Mouse (Mus musculus): ENCODE data around the gene Nagk. TPM values are rescaled to one million over a fixed set of nuclear protein-coding genes. Genes with fewer than 3 reads are reported as not detected.

The Nagk gene
- polyA plus RNA-seq, 1 experiment from 2014 or later, result 54.9 TPM

Other genes with a start within 250 kb of the Nagk start
- gene Stambp, start 222.3 kb upstream of the Nagk start, polyA plus RNA-seq (2016; fragmentation: Nextera tagmentation; extraction: Ambion mirVana), result 31.6 and 31.9 TPM in 2 replicates
- gene Clec4f, start 138.8 kb upstream of the Nagk start, polyA plus RNA-seq (2016; fragmentation: Nextera tagmentation; extraction: Ambion mirVana), result not detected in 2 replicates
- not detected in 2 replicates for gene Cd207, start 117.1 kb upstream of the Nagk start, polyA plus RNA-seq (2016; fragmentation: Nextera tagmentation; extraction: Ambion mirVana)
- 0.42 and 0.68 TPM in 2 replicates for gene Vax2, start 83.7 kb upstream of the Nagk start, polyA plus RNA-seq (2016; fragmentation: Nextera tagmentation; extraction: Ambion mirVana)
- not detected in 2 replicates for gene Atp6v1b1, start 52.0 kb upstream of the Nagk start, polyA plus RNA-seq (2016; fragmentation: Nextera tagmentation; extraction: Ambion mirVana)
- gene Ankrd53, start 32.3 kb upstream of the Nagk start, polyA plus RNA-seq (2016; fragmentation: Nextera tagmentation; extraction: Ambion mirVana), result 0.30 TPM in 1 of 2 replicates, not detected in the other
- gene Tex261, start 19.2 kb upstream of the Nagk start, polyA plus RNA-seq (2016; fragmentation: Nextera tagmentation; extraction: Ambion mirVana), result 67.9 and 70.1 TPM in 2 replicates
- gene Paip2b, start 36.8 kb downstream of the Nagk start, polyA plus RNA-seq (2016; fragmentation: Nextera tagmentation; extraction: Ambion mirVana), result 21.8 and 22.2 TPM in 2 replicates
- gene Zfp638, start 72.1 kb downstream of the Nagk start, polyA plus RNA-seq (2016; fragmentation: Nextera tagmentation; extraction: Ambion mirVana), result 102 and 110 TPM in 2 replicates
- gene Dysf, start 213.6 kb downstream of the Nagk start, polyA plus RNA-seq (2016; fragmentation: Nextera tagmentation; extraction: Ambion mirVana), result 3.8 and 4.0 TPM in 2 replicates